Mouse (Mus musculus): ENCODE data around the gene Lsm2. TPM values are rescaled to one million over a fixed set of nuclear protein-coding genes. Genes with fewer than 3 reads are reported as not detected.

Lsm2 gene
- polyA plus RNA-seq, 1 experiment from 2014 or later = 76.7 TPM

GRCm38 (mm10) chr17:35021842-35022477, 40.3 kb downstream of the Lsm2 start:
- peak overlapping the region; percentile 43 for H3K4me2 ChIP-seq (ENCODE audit: low read depth, low read length)

GRCm38 (mm10) chr17:35022541-35023060, 40.9 kb downstream of the Lsm2 start:
- Histone ChIP-seq H3K27ac (ENCODE audit: low read depth) (peak overlapping the region; percentile 53; the same call in 1 of the 2 replicates), H3K9me3 (ENCODE audit: low read length) (no peaks in the 10 kb centered on the region), H3K4me3 (ENCODE audit: low read depth, low read length) (no peak overlapping the region), H3K9ac (replicated peaks) (no peak overlapping the region), H3K27me3 (ENCODE audit: insufficient read depth, low read length) (0 out of 2 replicates have a peak, but pooled peaks cover 3% of the 10 kb centered on the region), H3K4me2 (ENCODE audit: low read depth, low read length) (no peak overlapping the region), H3K4me1 (ENCODE audit: insufficient read depth) (peaks cover 25% of the 10 kb centered on the region), H3K36me3 (replicated peaks; ENCODE audit: insufficient read depth, low read length) (no peaks in the 10 kb centered on the region)
- DNase-seq = peak; percentile 12
- WGBS (ENCODE audit: insufficient replicate concordance) = 83% methylated on average over 8 of the region's 8 CpGs
- TF ChIP-seq EP300 (IDR thresholded peaks at IDR 0.05; ENCODE audit: low read depth) (no peak), CTCF (IDR thresholded peaks at IDR 0.05; ENCODE audit: low read depth) (no peak)
- no peak for ATAC-seq

More at GRCm38 (mm10) chr17:35021842-35022477, 40.3 kb downstream of the Lsm2 start:
- H3K36me3 ChIP-seq (replicated peaks; ENCODE audit: insufficient read depth, low read length) = no peaks in the 10 kb centered on the region
- H3K4me3 ChIP-seq (ENCODE audit: low read depth, low read length) = no peak overlapping the region
- no peaks in the 10 kb centered on the region for H3K9me3 ChIP-seq (ENCODE audit: low read length)
- TF ChIP-seq CTCF (IDR thresholded peaks at IDR 0.05; ENCODE audit: low read depth) = no peak
- TF ChIP-seq EP300 (IDR thresholded peaks at IDR 0.05; ENCODE audit: low read depth) = peak; percentile 94
- ATAC-seq = peak; percentile 78
- H3K27me3 ChIP-seq (ENCODE audit: insufficient read depth, low read length) = 0 out of 2 replicates have a peak, but pooled peaks cover 3% of the 10 kb centered on the region
- peaks cover 25% of the 10 kb centered on the region for H3K4me1 ChIP-seq (ENCODE audit: insufficient read depth)
- H3K27ac ChIP-seq (ENCODE audit: low read depth) = peak overlapping the region; percentile 53
- DNase-seq = peak; percentile 36
- H3K9ac ChIP-seq (replicated peaks) = no peak overlapping the region; the same call in 1 of the 2 replicates
- 24% methylated on average over 6 of the region's 6 CpGs for WGBS (ENCODE audit: insufficient replicate concordance)

GRCm38 (mm10) chr17:35023221-35023620, 41.6 kb downstream of the Lsm2 start:
- H3K9me3 ChIP-seq (ENCODE audit: low read length) = no peaks in the 10 kb centered on the region
- WGBS (ENCODE audit: insufficient replicate concordance) = 78% methylated on average over 5 of the region's 5 CpGs
- ATAC-seq (no peak), DNase-seq (peak; percentile 12)
- no peaks in the 10 kb centered on the region for H3K36me3 ChIP-seq (replicated peaks; ENCODE audit: insufficient read depth, low read length)
- no peak; the same call in 1 of the 2 replicates for TF ChIP-seq CTCF (IDR thresholded peaks at IDR 0.05; ENCODE audit: low read depth)
- no peak for TF ChIP-seq EP300 (IDR thresholded peaks at IDR 0.05; ENCODE audit: low read depth)
- peaks cover 25% of the 10 kb centered on the region for H3K4me1 ChIP-seq (ENCODE audit: insufficient read depth)
- no peak overlapping the region for H3K9ac ChIP-seq (replicated peaks)
- 0 out of 2 replicates have a peak, but pooled peaks cover 3% of the 10 kb centered on the region for H3K27me3 ChIP-seq (ENCODE audit: insufficient read depth, low read length)
- H3K4me3 ChIP-seq (ENCODE audit: low read depth, low read length) = no peak overlapping the region
- peak overlapping the region; percentile 27; the same call in 1 of the 2 replicates for H3K4me2 ChIP-seq (ENCODE audit: low read depth, low read length)
- 0 out of 2 replicates have a peak overlapping the region, but pooled peaks have one; percentile 2 for H3K27ac ChIP-seq (ENCODE audit: low read depth)

- no peak overlapping the region for H3K9ac ChIP-seq (replicated peaks)
- TF ChIP-seq EP300 (IDR thresholded peaks at IDR 0.05; ENCODE audit: low read depth) (no peak), CTCF (IDR thresholded peaks at IDR 0.05; ENCODE audit: low read depth) (no peak)
- peak; percentile 51 for DNase-seq
- peak; percentile 70 for ATAC-seq
- peaks cover 25% of the 10 kb centered on the region for H3K4me1 ChIP-seq (ENCODE audit: insufficient read depth)
- H3K4me3 ChIP-seq (ENCODE audit: low read depth, low read length) = no peak overlapping the region
- peak overlapping the region; percentile 27; the same call in 1 of the 2 replicates for H3K4me2 ChIP-seq (ENCODE audit: low read depth, low read length)
- no peaks in the 10 kb centered on the region for H3K9me3 ChIP-seq (ENCODE audit: low read length)
- H3K36me3 ChIP-seq (replicated peaks; ENCODE audit: insufficient read depth, low read length) = no peaks in the 10 kb centered on the region
- 19% methylated on average over 4 of the region's 4 CpGs for WGBS (ENCODE audit: insufficient replicate concordance)
- 0 out of 2 replicates have a peak, but pooled peaks cover 3% of the 10 kb centered on the region for H3K27me3 ChIP-seq (ENCODE audit: insufficient read depth, low read length)
- H3K27ac ChIP-seq (ENCODE audit: low read depth) = 0 out of 2 replicates have a peak overlapping the region, but pooled peaks have one; percentile 2
Observed at GRCm38 (mm10) chr17:35023756-35024155, 42.1 kb downstream of the Lsm2 start.

- 49% methylated on average over 13 of the region's 13 CpGs for WGBS (ENCODE audit: insufficient replicate concordance)
- no peak for ATAC-seq
- H3K9ac ChIP-seq (replicated peaks) = no peak overlapping the region
- H3K4me3 ChIP-seq (ENCODE audit: low read depth, low read length) = no peak overlapping the region
- TF ChIP-seq EP300 (IDR thresholded peaks at IDR 0.05; ENCODE audit: low read depth) (no peak), CTCF (IDR thresholded peaks at IDR 0.05; ENCODE audit: low read depth) (no peak)
- peak; percentile 17 for DNase-seq
- 0 out of 2 replicates have a peak, but pooled peaks cover 3% of the 10 kb centered on the region for H3K27me3 ChIP-seq (ENCODE audit: insufficient read depth, low read length)
- H3K4me1 ChIP-seq (ENCODE audit: insufficient read depth) = peaks cover 26% of the 10 kb centered on the region
- H3K36me3 ChIP-seq (replicated peaks; ENCODE audit: insufficient read depth, low read length) = no peaks in the 10 kb centered on the region
- no peaks in the 10 kb centered on the region for H3K9me3 ChIP-seq (ENCODE audit: low read length)
- H3K27ac ChIP-seq (ENCODE audit: low read depth) = 0 out of 2 replicates have a peak overlapping the region, but pooled peaks have one; percentile 36
- no peak overlapping the region for H3K4me2 ChIP-seq (ENCODE audit: low read depth, low read length)
Observed at GRCm38 (mm10) chr17:35024261-35024660, 42.6 kb downstream of the Lsm2 start.

Measured in liver, postnatal 0 days (tissue).